Mouse (Mus musculus): ENCODE data around the gene Bmp7. TPM values are rescaled to one million over a fixed set of nuclear protein-coding genes. Genes with fewer than 3 reads are reported as not detected.
A peak's percentile ranks its signal among the peaks of the same experiment; 100 is the strongest.

The Bmp7 gene
- polyA plus RNA-seq, 1 experiment from 2014 or later = 54.2 TPM

GRCm38 (mm10) chr2:172905057-172905456 lies 35.1 kb downstream of the Bmp7 start:
- H3K4me1 ChIP-seq (ENCODE audit: control insufficient read depth, insufficient read depth, low read length) = peaks cover 8% of the 10 kb centered on the region; the same call in 1 of the 2 replicates
- H3K4me2 ChIP-seq (replicated peaks; ENCODE audit: low read depth, low read length) = no peak overlapping the region
- H3K4me3 ChIP-seq (ENCODE audit: low read length) = no peak overlapping the region
- no peaks in the 10 kb centered on the region for H3K27me3 ChIP-seq (ENCODE audit: control insufficient read depth, insufficient read depth, low read length)
- no peaks in the 10 kb centered on the region for H3K9me3 ChIP-seq (ENCODE audit: control insufficient read depth, low read length)
- ATAC-seq (ENCODE audit: low FRiP score, low TSS enrichment) = no peak
- no peak overlapping the region for H3K9ac ChIP-seq (ENCODE audit: low read depth, low read length)
- WGBS = 86% methylated on average over 5 of the region's 5 CpGs
- H3K27ac ChIP-seq (ENCODE audit: low read depth, low read length) = no peak overlapping the region
- H3K36me3 ChIP-seq (ENCODE audit: control insufficient read depth, insufficient read depth, low read length) = peaks cover 4% of the 10 kb centered on the region

GRCm38 (mm10) chr2:172904614-172905013 lies 35.5 kb downstream of the Bmp7 start:
- Histone ChIP-seq H3K27me3 (ENCODE audit: control insufficient read depth, insufficient read depth, low read length) (no peaks in the 10 kb centered on the region), H3K4me2 (replicated peaks; ENCODE audit: low read depth, low read length) (no peak overlapping the region), H3K36me3 (ENCODE audit: control insufficient read depth, insufficient read depth, low read length) (peaks cover 4% of the 10 kb centered on the region), H3K4me3 (ENCODE audit: low read length) (no peak overlapping the region), H3K9me3 (ENCODE audit: control insufficient read depth, low read length) (no peaks in the 10 kb centered on the region), H3K27ac (ENCODE audit: low read depth, low read length) (no peak overlapping the region), H3K9ac (ENCODE audit: low read depth, low read length) (no peak overlapping the region), H3K4me1 (ENCODE audit: control insufficient read depth, insufficient read depth, low read length) (peaks cover 8% of the 10 kb centered on the region; the same call in 1 of the 2 replicates)
- ATAC-seq (ENCODE audit: low FRiP score, low TSS enrichment) = no peak
- WGBS = 87% methylated on average over 6 of the region's 6 CpGs

GRCm38 (mm10) chr2:172903523-172903922 lies 36.6 kb downstream of the Bmp7 start:
- Histone ChIP-seq H3K27ac (ENCODE audit: low read depth, low read length) (no peak overlapping the region), H3K9ac (ENCODE audit: low read depth, low read length) (no peak overlapping the region), H3K36me3 (ENCODE audit: control insufficient read depth, insufficient read depth, low read length) (peaks cover 4% of the 10 kb centered on the region), H3K4me3 (ENCODE audit: low read length) (no peak overlapping the region), H3K9me3 (ENCODE audit: control insufficient read depth, low read length) (peaks cover 3% of the 10 kb centered on the region; the same call in 1 of the 2 replicates), H3K4me2 (replicated peaks; ENCODE audit: low read depth, low read length) (no peak overlapping the region), H3K27me3 (ENCODE audit: control insufficient read depth, insufficient read depth, low read length) (no peaks in the 10 kb centered on the region), H3K4me1 (ENCODE audit: control insufficient read depth, insufficient read depth, low read length) (peaks cover 8% of the 10 kb centered on the region; the same call in 1 of the 2 replicates)
- 87% methylated on average over 8 of the region's 8 CpGs for WGBS
- ATAC-seq (ENCODE audit: low FRiP score, low TSS enrichment) = no peak

GRCm38 (mm10) chr2:172900954-172901701 lies 39.0 kb downstream of the Bmp7 start:
- WGBS = 45% methylated on average over 10 of the region's 10 CpGs
- H3K36me3 ChIP-seq (ENCODE audit: control insufficient read depth, insufficient read depth, low read length) = peaks cover 4% of the 10 kb centered on the region
- no peak overlapping the region for H3K4me3 ChIP-seq (ENCODE audit: low read length)
- H3K4me2 ChIP-seq (replicated peaks; ENCODE audit: low read depth, low read length) = no peak overlapping the region
- H3K4me1 ChIP-seq (ENCODE audit: control insufficient read depth, insufficient read depth, low read length) = peaks cover 8% of the 10 kb centered on the region; the same call in 1 of the 2 replicates
- H3K27me3 ChIP-seq (ENCODE audit: control insufficient read depth, insufficient read depth, low read length) = no peaks in the 10 kb centered on the region
- H3K27ac ChIP-seq (ENCODE audit: low read depth, low read length) = peak overlapping the region; percentile 76
- ATAC-seq (ENCODE audit: low FRiP score, low TSS enrichment) = peak; percentile 90
- peaks cover 4% of the 10 kb centered on the region; the same call in 1 of the 2 replicates for H3K9me3 ChIP-seq (ENCODE audit: control insufficient read depth, low read length)
- H3K9ac ChIP-seq (ENCODE audit: low read depth, low read length) = no peak overlapping the region

- Histone ChIP-seq H3K4me1 (ENCODE audit: control insufficient read depth, insufficient read depth, low read length) (peaks cover 27% of the 10 kb centered on the region), H3K4me2 (replicated peaks; ENCODE audit: low read depth, low read length) (no peak overlapping the region), H3K9me3 (ENCODE audit: control insufficient read depth, low read length) (no peaks in the 10 kb centered on the region), H3K27ac (ENCODE audit: low read depth, low read length) (peak overlapping the region; percentile 43), H3K4me3 (ENCODE audit: low read length) (no peak overlapping the region), H3K27me3 (ENCODE audit: control insufficient read depth, insufficient read depth, low read length) (no peaks in the 10 kb centered on the region), H3K36me3 (ENCODE audit: control insufficient read depth, insufficient read depth, low read length) (peaks cover 20% of the 10 kb centered on the region; the same call in 1 of the 2 replicates), H3K9ac (ENCODE audit: low read depth, low read length) (no peak overlapping the region)
- peak; percentile 72 for ATAC-seq (ENCODE audit: low FRiP score, low TSS enrichment)
- WGBS = 50% methylated on average over 15 of the region's 15 CpGs
These were observed 50.2 kb downstream of the Bmp7 start for GRCm38 (mm10) chr2:172889756-172890443.

GRCm38 (mm10) chr2:172889222-172889621 lies 50.9 kb downstream of the Bmp7 start:
- H3K4me2 ChIP-seq (replicated peaks; ENCODE audit: low read depth, low read length) = 0 out of 2 replicates have a peak overlapping the region, but pooled peaks have one; percentile 8
- peaks cover 22% of the 10 kb centered on the region; the same call in 1 of the 2 replicates for H3K36me3 ChIP-seq (ENCODE audit: control insufficient read depth, insufficient read depth, low read length)

GRCm38 (mm10) chr2:172888147-172888546 lies 52.0 kb downstream of the Bmp7 start:
- no peaks in the 10 kb centered on the region for H3K27me3 ChIP-seq (ENCODE audit: control insufficient read depth, insufficient read depth, low read length)
- ATAC-seq (ENCODE audit: low FRiP score, low TSS enrichment) = peak; percentile 17; the same call in 1 of the 2 replicates
- 30% methylated on average over 11 of the region's 12 CpGs for WGBS
- peaks cover 20% of the 10 kb centered on the region; the same call in 1 of the 2 replicates for H3K36me3 ChIP-seq (ENCODE audit: control insufficient read depth, insufficient read depth, low read length)
- peaks cover 31% of the 10 kb centered on the region for H3K4me1 ChIP-seq (ENCODE audit: control insufficient read depth, insufficient read depth, low read length)
- H3K4me3 ChIP-seq (ENCODE audit: low read length) = no peak overlapping the region
- H3K4me2 ChIP-seq (replicated peaks; ENCODE audit: low read depth, low read length) = 0 out of 2 replicates have a peak overlapping the region, but pooled peaks have one; percentile 2
- H3K27ac ChIP-seq (ENCODE audit: low read depth, low read length) = no peak overlapping the region
- no peaks in the 10 kb centered on the region for H3K9me3 ChIP-seq (ENCODE audit: control insufficient read depth, low read length)
- H3K9ac ChIP-seq (ENCODE audit: low read depth, low read length) = no peak overlapping the region; the same call in 1 of the 2 replicates

More at GRCm38 (mm10) chr2:172889222-172889621, 50.9 kb downstream of the Bmp7 start:
- Histone ChIP-seq H3K27me3 (ENCODE audit: control insufficient read depth, insufficient read depth, low read length) (no peaks in the 10 kb centered on the region), H3K4me3 (ENCODE audit: low read length) (no peak overlapping the region), H3K27ac (ENCODE audit: low read depth, low read length) (peak overlapping the region; percentile 43; the same call in 1 of the 2 replicates), H3K4me1 (ENCODE audit: control insufficient read depth, insufficient read depth, low read length) (peaks cover 27% of the 10 kb centered on the region), H3K9ac (ENCODE audit: low read depth, low read length) (no peak overlapping the region), H3K9me3 (ENCODE audit: control insufficient read depth, low read length) (no peaks in the 10 kb centered on the region)
- peak; percentile 72 for ATAC-seq (ENCODE audit: low FRiP score, low TSS enrichment)
- 36% methylated on average over 12 of the region's 12 CpGs for WGBS

- no peak overlapping the region for H3K4me3 ChIP-seq (ENCODE audit: low read length)
- no peak overlapping the region for H3K4me2 ChIP-seq (replicated peaks; ENCODE audit: low read depth, low read length)
- H3K4me1 ChIP-seq (ENCODE audit: control insufficient read depth, insufficient read depth, low read length) = peaks cover 44% of the 10 kb centered on the region
- no peaks in the 10 kb centered on the region for H3K27me3 ChIP-seq (ENCODE audit: control insufficient read depth, insufficient read depth, low read length)
- H3K27ac ChIP-seq (ENCODE audit: low read depth, low read length) = no peak overlapping the region
- no peak overlapping the region for H3K9ac ChIP-seq (ENCODE audit: low read depth, low read length)
- ATAC-seq (ENCODE audit: low FRiP score, low TSS enrichment) = no peak
- H3K36me3 ChIP-seq (ENCODE audit: control insufficient read depth, insufficient read depth, low read length) = 0 out of 2 replicates have a peak, but pooled peaks cover 7% of the 10 kb centered on the region
- WGBS = 63% methylated on average over 6 of the region's 7 CpGs
- no peaks in the 10 kb centered on the region for H3K9me3 ChIP-seq (ENCODE audit: control insufficient read depth, low read length)
These were observed 54.3 kb downstream of the Bmp7 start for GRCm38 (mm10) chr2:172885861-172886260.
